Mouse (Mus musculus): ENCODE data around the gene Grb14. TPM values are rescaled to one million over a fixed set of nuclear protein-coding genes. Genes with fewer than 3 reads are reported as not detected.

Gene Grb14
- polyA plus RNA-seq, 1 experiment from 2014 or later: 7.5 TPM

GRCm38 (mm10) chr2:64975546-64975945 is 49.2 kb downstream of the Grb14 start:
- CTCF ChIA-PET: interaction anchor here (0.9 kb wide), 1 partner anchor 16 kb away, joined by 3 read pairs; no protein-coding TSS in a partner anchor
- ATAC-seq: no peak
- DNase-seq (ENCODE audit: low read depth, low spot score): no peak
- POLR2A ChIA-PET: no interaction called here
- TF ChIP-seq CTCF (IDR thresholded peaks at IDR 0.05): no peak
- in situ Hi-C loops (cut with MboI; ENCODE audit: low pct_unique_long_range_greater_than_20kb): no loop called here
- H3K27me3 ChIP-seq: no peaks in the 10 kb centered on the region

GRCm38 (mm10) chr2:64974549-64974948 is 50.2 kb downstream of the Grb14 start:
- no peak for ATAC-seq
- ChIA-PET POLR2A (no interaction called here), CTCF (interaction anchor here (0.9 kb wide), 1 partner anchor 17 kb away, joined by 3 read pairs; no protein-coding TSS in a partner anchor)
- TF ChIP-seq CTCF (IDR thresholded peaks at IDR 0.05): no peak
- no peak for DNase-seq (ENCODE audit: low read depth, low spot score)
- H3K27me3 ChIP-seq: no peaks in the 10 kb centered on the region
- in situ Hi-C loops (cut with MboI; ENCODE audit: low pct_unique_long_range_greater_than_20kb): no loop called here

GRCm38 (mm10) chr2:64973819-64974441 is 50.9 kb downstream of the Grb14 start:
- DNase-seq (ENCODE audit: low read depth, low spot score): no peak
- CTCF ChIA-PET: no interaction called here
- POLR2A ChIA-PET: no interaction called here
- ATAC-seq: no peak
- no peaks in the 10 kb centered on the region for H3K27me3 ChIP-seq
- no peak for TF ChIP-seq CTCF (IDR thresholded peaks at IDR 0.05)
- in situ Hi-C loops (cut with MboI; ENCODE audit: low pct_unique_long_range_greater_than_20kb): no loop called here

- TF ChIP-seq CTCF (IDR thresholded peaks at IDR 0.05): no peak
- no peak for ATAC-seq
- in situ Hi-C loops (cut with MboI; ENCODE audit: low pct_unique_long_range_greater_than_20kb): no loop called here
These were observed 51.7 kb downstream of the Grb14 start for GRCm38 (mm10) chr2:64973125-64973524.

GRCm38 (mm10) chr2:64971828-64972227 is 53.0 kb downstream of the Grb14 start:
- no peaks in the 10 kb centered on the region for H3K27me3 ChIP-seq
- no peak for TF ChIP-seq CTCF (IDR thresholded peaks at IDR 0.05)
- DNase-seq (ENCODE audit: low read depth, low spot score) (no peak), ATAC-seq (no peak)
- CTCF ChIA-PET: no interaction called here
- POLR2A ChIA-PET: no interaction called here
- in situ Hi-C loops (cut with MboI; ENCODE audit: low pct_unique_long_range_greater_than_20kb): no loop called here

More at GRCm38 (mm10) chr2:64973125-64973524, 51.7 kb downstream of the Grb14 start:
- ChIA-PET POLR2A (interaction anchor here (0.7 kb wide), 1 partner anchor 381 kb away, joined by 3 read pairs; no protein-coding TSS in a partner anchor), CTCF (interaction anchor here (1.0 kb wide), 1 partner anchor 12 kb away, joined by 4 read pairs; no protein-coding TSS in a partner anchor)
- DNase-seq (ENCODE audit: low read depth, low spot score): no peak
- H3K27me3 ChIP-seq: no peaks in the 10 kb centered on the region

- in situ Hi-C loops (cut with MboI; ENCODE audit: low pct_unique_long_range_greater_than_20kb): no loop called here
- CTCF ChIA-PET: interaction anchor here (0.7 kb wide), 1 partner anchor 45 kb away, joined by 3 read pairs; no protein-coding TSS in a partner anchor
- ATAC-seq (no peak), DNase-seq (ENCODE audit: low read depth, low spot score) (no peak)
- no peaks in the 10 kb centered on the region for H3K27me3 ChIP-seq
- POLR2A ChIA-PET: no interaction called here
- TF ChIP-seq CTCF (IDR thresholded peaks at IDR 0.05): no peak
These were observed 53.8 kb downstream of the Grb14 start for GRCm38 (mm10) chr2:64970992-64971391.

- TF ChIP-seq CTCF (IDR thresholded peaks at IDR 0.05): no peak
- ATAC-seq: no peak
- in situ Hi-C loops (cut with MboI; ENCODE audit: low pct_unique_long_range_greater_than_20kb): loop anchor here (5.0 to 10.0 kb wide), 2 partner anchors 155 to 368 kb away; no protein-coding TSS in a partner anchor
- ChIA-PET POLR2A (no interaction called here), CTCF (interaction anchor here (0.8 to 1.4 kb wide), 3 partner anchors 11 to 154 kb away, joined by 3 to 6 read pairs (median 3); no protein-coding TSS in a partner anchor)
- DNase-seq (ENCODE audit: low read depth, low spot score): no peak
- H3K27me3 ChIP-seq: no peaks in the 10 kb centered on the region
These were observed 57.8 kb downstream of the Grb14 start for GRCm38 (mm10) chr2:64966893-64967444.

GRCm38 (mm10) chr2:64966323-64966722 is 58.5 kb downstream of the Grb14 start:
- in situ Hi-C loops (cut with MboI; ENCODE audit: low pct_unique_long_range_greater_than_20kb): loop anchor here (5.0 to 10.0 kb wide), 2 partner anchors 156 to 368 kb away; no protein-coding TSS in a partner anchor
- ChIA-PET POLR2A (no interaction called here), CTCF (no interaction called here)
- no peak for TF ChIP-seq CTCF (IDR thresholded peaks at IDR 0.05)
- H3K27me3 ChIP-seq: no peaks in the 10 kb centered on the region
- DNase-seq (ENCODE audit: low read depth, low spot score): no peak
- ATAC-seq: no peak

- no peak for DNase-seq (ENCODE audit: low read depth, low spot score)
- ChIA-PET CTCF (interaction anchor here (0.7 to 1.2 kb wide), 5 partner anchors 9 to 366 kb away, joined by 3 to 5 read pairs (median 3); no protein-coding TSS in a partner anchor), POLR2A (no interaction called here)
These were observed 59.4 kb downstream of the Grb14 start for GRCm38 (mm10) chr2:64965227-64965864.

GRCm38 (mm10) chr2:64962196-64962595 is 62.6 kb downstream of the Grb14 start:
- H3K27me3 ChIP-seq: peaks cover 3% of the 10 kb centered on the region
- DNase-seq (ENCODE audit: low read depth, low spot score) (no peak), ATAC-seq (no peak)
- POLR2A ChIA-PET: no interaction called here
- in situ Hi-C loops (cut with MboI; ENCODE audit: low pct_unique_long_range_greater_than_20kb): loop anchor here (10.0 kb wide), 1 partner anchor 373 kb away; no protein-coding TSS in a partner anchor
- CTCF ChIA-PET: no interaction called here
- no peak for TF ChIP-seq CTCF (IDR thresholded peaks at IDR 0.05)

More at GRCm38 (mm10) chr2:64965227-64965864, 59.4 kb downstream of the Grb14 start:
- peak; percentile 67 for ATAC-seq
- peaks cover 3% of the 10 kb centered on the region for H3K27me3 ChIP-seq
- in situ Hi-C loops (cut with MboI; ENCODE audit: low pct_unique_long_range_greater_than_20kb): loop anchor here (5.0 to 10.0 kb wide), 2 partner anchors 157 to 369 kb away; no protein-coding TSS in a partner anchor
- TF ChIP-seq CTCF (IDR thresholded peaks at IDR 0.05): peak; percentile 60

Measured in Patski (cell line).